Mouse (Mus musculus): ENCODE measurements around the gene Tmeff1.

GRCm38 (mm10) chr4:48584421-48585240 lies at the start of gene Tmeff1:
- no peak for TF ChIP-seq CTCF (IDR thresholded peaks at IDR 0.05; ENCODE audit: borderline replicate concordance, extremely low read depth, insufficient read depth, insufficient read length)
- peak; percentile 90 for TF ChIP-seq POLR2A (IDR thresholded peaks at IDR 0.05; ENCODE audit: borderline replicate concordance, extremely low read depth, insufficient read depth, insufficient read length, poor library complexity, severe bottlenecking)

Measured in brain, embryonic 14.5 days (tissue).